Mouse (Mus musculus): ENCODE results near the gene Tcf7l2.

DNA sequence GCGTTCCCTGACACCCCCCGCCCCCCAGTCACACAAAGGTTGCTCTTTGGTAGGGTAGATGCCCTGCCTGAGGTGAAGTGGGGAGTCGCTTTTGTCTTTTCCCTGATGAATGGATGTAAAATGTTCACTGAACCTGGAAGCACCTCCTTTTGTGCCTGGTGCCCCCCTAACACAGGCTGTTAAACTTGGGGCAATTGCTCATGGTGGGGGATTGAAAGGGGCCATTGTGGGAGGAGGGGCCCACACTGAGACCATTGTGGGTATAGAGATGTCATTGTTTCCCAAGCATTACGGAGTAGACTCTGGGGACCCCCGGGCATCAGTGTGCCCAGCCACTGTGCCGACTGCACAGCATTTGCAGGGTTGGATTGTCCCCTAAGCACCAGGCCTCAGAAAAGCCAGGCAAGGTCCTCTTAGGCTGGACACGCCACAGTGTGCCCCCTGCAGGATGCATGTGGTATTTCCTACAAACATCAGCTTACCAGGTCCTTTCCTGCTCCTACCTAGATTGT is 135.8 kb downstream of the Tcf7l2 start:
- TF ChIP-seq CTCF (IDR thresholded peaks at IDR 0.05; ENCODE audit: low read depth, low read length) (no peak; the same call in 1 of the 2 replicates), GATA1 (IDR thresholded peaks at IDR 0.05; ENCODE audit: borderline replicate concordance, low read length) (no peak)

Data from G1E (cell line).